Mouse (Mus musculus) T-helper 1 cell (primary cell): ENCODE results near the gene Olfr135.

Experiments
- in situ Hi-C: fragments of 300-600 bp; cut with MboI, MseI; formaldehyde crosslinking; loops from one replicate; pipeline ENCODE4 v1.15.1; 2025; ENCODE audit warnings: high pct_unique_total_duplicates

Olfr135 gene

DNA sequence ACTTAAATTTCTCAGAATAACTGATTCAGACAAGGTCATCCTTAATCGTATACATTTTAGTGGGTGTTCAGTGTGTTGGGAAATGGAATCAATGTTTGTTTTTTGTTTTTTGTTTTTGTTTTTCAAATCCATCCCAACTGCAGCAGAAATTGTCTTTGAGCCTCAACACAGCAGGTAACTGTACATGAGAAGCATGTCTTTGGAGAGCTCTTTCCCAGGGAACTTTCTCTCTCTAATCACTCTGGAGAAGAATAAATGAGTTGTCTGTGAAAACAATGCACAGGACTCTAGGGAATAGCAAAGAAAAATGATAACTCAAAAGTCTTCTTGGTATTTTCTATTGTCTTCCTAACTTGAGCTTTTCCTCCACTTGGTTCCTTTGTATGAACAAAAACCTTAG is at the start of gene Olfr135:
Gene Olfr135, plus strand, starts transcription at position 301 of the 400 bp plus-strand sequence.
- in situ Hi-C loops, result no loop called here

DNA sequence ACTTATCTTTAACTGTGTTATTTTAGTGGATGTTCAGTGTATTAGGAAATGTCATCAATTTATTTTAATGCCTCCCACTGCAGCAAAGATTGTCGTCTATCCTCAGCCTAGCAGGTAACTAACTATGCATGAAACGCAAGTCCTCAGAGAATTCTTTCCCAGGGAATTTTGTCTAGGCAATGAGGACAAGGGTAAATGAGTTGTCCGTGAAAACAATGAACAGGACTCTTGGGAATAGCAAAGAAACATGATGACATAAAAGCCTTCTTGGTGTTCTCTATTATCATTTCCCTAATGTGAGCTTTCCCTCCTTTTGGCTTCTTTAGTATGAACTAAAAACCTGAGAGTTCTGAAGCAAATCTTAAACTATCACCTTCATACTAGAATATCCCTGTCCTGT is 33.0 kb upstream of the Olfr135 start, which contains the start of gene Olfr134:
Gene Olfr134, plus strand, starts transcription at position 301 of the 400 bp plus-strand sequence.
- in situ Hi-C loops, result no loop called here
